Mouse (Mus musculus) thymus, adult 2 months (tissue): ENCODE data around the gene Mlx. TPM values are rescaled to one million over a fixed set of nuclear protein-coding genes. Genes with fewer than 3 reads are reported as not detected.

Experiments used
- DNase-seq: peaks from one replicate; pipeline ENCODE4 v3.0.0; 2021
- H3K27ac ChIP-seq: fragments of 200-500 bp; 2 replicates; pipeline ENCODE4 v1.5.1; 2012; ENCODE audit warnings: low read length, control low read depth; ENCODE audit not compliant: control insufficient read depth, insufficient read depth
- H3K27me3 ChIP-seq: fragments of 200-500 bp; 2 replicates; pipeline ENCODE4 v1.6.1; 2012; ENCODE audit warnings: mild to moderate bottlenecking, low read length, moderate library complexity, mixed read lengths; ENCODE audit not compliant: control insufficient read depth, insufficient read depth
- H3K36me3 ChIP-seq: fragments of 200-500 bp; 2 replicates; pipeline ENCODE4 v1.6.1; 2012; ENCODE audit warnings: mild to moderate bottlenecking, low read length, moderate library complexity; ENCODE audit not compliant: control insufficient read depth, insufficient read depth
- H3K4me1 ChIP-seq: fragments of 200-500 bp; replicated peaks from 2 replicates; pipeline ENCODE4 v1.6.1; 2012; ENCODE audit warnings: low read length; ENCODE audit not compliant: control insufficient read depth, insufficient read depth
- H3K4me3 ChIP-seq: fragments of 200-500 bp; 2 replicates; pipeline ENCODE4 v1.5.1; 2012; ENCODE audit warnings: mild to moderate bottlenecking, low read length, control low read depth, moderate library complexity; ENCODE audit not compliant: control insufficient read depth, insufficient read depth
- CTCF ChIP-seq: fragments of 200-500 bp; IDR thresholded peaks from 2 replicates; pipeline ENCODE4 v1.5.1; 2012; ENCODE audit warnings: mild to moderate bottlenecking, control low read depth, low read length, moderate library complexity, borderline replicate concordance; ENCODE audit not compliant: control insufficient read depth, poor library complexity, insufficient read depth; ENCODE audit errors: extremely low read depth
- POLR2A ChIP-seq: fragments of 200-500 bp; IDR thresholded peaks from 2 replicates; pipeline ENCODE4 v1.6.1; 2012; ENCODE audit warnings: mild to moderate bottlenecking, low read length, control low read depth, moderate library complexity; ENCODE audit not compliant: control insufficient read depth, poor library complexity, insufficient read depth; ENCODE audit errors: extremely low read depth
- WGBS: fragments of 180-500 bp; shearing (Covaris S2); methylation state at CpG from one replicate; pipeline ENCODE4 v1.1.7; 2018; 5-methylcytosine and 5-hydroxymethylcytosine counted together
- polyA plus RNA-seq: library from polyadenylated mRNA; depleted of rRNA; stranded (reverse); fragments of >200 nt; gene quantifications from 2 replicates; pipeline ENCODE4 v1.2.3, GENCODE M21; 2012

Gene Mlx
- polyA plus RNA-seq, 1 experiment, result 110 TPM

DNA sequence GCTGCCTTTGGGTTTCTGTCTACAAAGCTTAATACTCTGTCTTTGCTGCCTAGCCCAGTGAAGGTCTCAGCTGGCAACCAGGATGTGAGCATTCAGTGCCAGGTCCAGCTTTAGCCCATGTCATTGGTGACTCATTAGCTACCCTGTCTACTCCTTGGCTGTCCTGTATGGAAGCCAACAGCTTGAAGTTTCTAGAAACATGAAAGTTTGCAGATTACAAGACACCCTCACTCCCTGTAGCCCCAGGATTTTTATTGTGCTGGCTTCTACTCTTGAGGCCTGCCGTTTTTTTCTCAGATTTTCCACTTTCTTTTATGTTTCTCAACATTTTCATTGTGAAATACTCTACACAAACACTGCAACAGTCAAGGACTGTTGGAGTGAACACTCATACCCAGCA is 2.9 kb downstream of the Mlx start:
- WGBS, result 91% methylated on average over 1 of the region's 1 CpGs
- Histone ChIP-seq H3K27ac (no peak overlapping the region), H3K27me3 (no peaks in the 10 kb centered on the region), H3K36me3 (peaks cover 40% of the 10 kb centered on the region), H3K4me3 (no peak overlapping the region), H3K4me1 (peaks cover 23% of the 10 kb centered on the region)
- DNase-seq, result no peak
- TF ChIP-seq CTCF, result no peak
- no peak for TF ChIP-seq POLR2A

DNA sequence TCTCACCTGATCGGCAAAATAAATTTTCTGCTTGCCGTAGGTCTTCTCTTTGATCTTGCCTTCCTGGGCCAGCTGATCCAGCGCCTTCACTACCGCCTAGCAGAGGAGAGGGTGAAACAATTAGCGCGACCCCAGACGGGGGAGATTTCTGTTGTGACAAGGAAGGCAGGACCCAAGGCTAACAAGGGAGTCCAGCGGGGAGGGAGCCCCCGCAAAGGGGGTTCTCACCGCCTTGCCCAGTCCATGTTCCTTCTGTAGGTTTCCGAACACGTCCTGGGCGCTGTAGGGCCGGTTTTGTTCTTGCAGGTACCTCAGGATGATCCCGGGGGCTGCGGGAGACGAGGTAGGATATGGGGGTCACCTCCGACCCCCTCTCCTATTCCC is 7.8 kb downstream of the Mlx start:
- WGBS, result under 1% methylated on average over 18 of the region's 18 CpGs
- DNase-seq, result no peak

DNA sequence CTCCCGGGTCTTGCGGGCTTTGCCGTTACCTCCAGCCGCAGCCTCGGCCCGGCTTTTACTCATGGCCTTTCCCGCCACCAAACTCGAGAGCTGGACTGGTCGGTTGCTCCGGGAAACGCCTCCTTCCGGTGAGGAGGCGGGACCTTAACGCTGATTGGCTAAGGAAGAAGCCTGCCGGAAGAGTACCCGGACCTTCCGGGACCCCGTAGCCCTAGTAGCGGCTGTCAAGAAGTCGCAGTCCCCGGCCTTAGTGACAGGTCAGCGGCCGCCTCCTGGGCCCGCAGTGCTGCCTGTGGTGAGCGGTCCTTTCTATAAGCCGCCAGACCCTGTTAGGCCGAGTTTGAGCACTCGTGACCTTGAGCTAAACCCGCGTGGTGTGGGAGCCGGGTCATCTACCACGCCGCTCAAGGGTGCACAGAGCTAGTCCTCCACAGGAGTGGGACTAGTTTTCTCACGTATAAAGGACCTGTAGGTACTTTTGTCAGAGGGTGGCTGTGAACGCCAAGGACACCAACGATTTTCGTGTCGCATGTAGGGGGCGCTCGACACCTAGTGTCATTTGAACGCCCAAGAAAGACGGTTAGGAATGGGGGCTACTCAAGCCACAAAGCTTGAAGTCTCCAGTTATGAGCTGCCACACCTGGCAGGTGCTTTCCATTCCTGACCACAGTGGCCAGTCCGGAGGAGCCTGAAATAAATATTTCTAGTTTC is 8.4 kb downstream of the Mlx start, which contains the start of gene Psmc3ip:
Gene Psmc3ip, minus strand, starts transcription at position 123 of the 711 bp plus-strand sequence.
- Histone ChIP-seq H3K4me3 (peak within 1 kb of the TSS; percentile 85), H3K27me3 (no peaks in the 10 kb centered on the region), H3K36me3 (peaks cover 57% of the 10 kb centered on the region), H3K4me1 (peaks cover 8% of the 10 kb centered on the region; the same call in 1 of the 2 replicates), H3K27ac (peak within 1 kb of the TSS; percentile 81)
- TF ChIP-seq POLR2A, result peak; percentile 78
- peak; percentile 83; the same call in 1 of the 2 replicates for TF ChIP-seq CTCF
- peak; percentile 94 for DNase-seq
- under 1% methylated on average over 43 of the region's 43 CpGs for WGBS

More for the DNA sequence above, 7.8 kb downstream of the Mlx start:
- no peak for TF ChIP-seq CTCF
- no peak for TF ChIP-seq POLR2A
- Histone ChIP-seq H3K4me3 (peak overlapping the region; percentile 85), H3K4me1 (peaks cover 8% of the 10 kb centered on the region; the same call in 1 of the 2 replicates), H3K27me3 (no peaks in the 10 kb centered on the region), H3K27ac (no peak overlapping the region), H3K36me3 (peaks cover 57% of the 10 kb centered on the region)

DNA sequence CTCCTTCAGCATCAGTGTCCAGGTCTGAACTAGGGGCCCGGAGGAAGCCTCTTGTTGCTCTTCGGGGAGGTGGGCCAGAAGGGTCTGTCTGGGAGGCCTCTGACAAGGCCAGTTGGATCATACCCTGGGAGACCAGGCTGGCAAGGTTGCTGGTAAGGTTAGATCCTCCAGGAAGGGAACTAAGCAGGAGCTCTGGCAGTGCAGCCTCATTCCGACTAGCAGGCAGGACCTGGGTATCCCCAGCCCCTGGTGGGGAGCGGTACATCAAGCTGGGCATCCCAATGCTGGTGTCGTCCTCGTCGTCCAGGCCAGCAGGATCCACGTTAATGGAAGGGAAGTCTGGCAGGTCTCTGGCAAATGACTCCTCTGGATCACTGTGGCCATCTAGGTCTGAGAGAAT is 11.2 kb downstream of the Mlx start:
- peaks cover 8% of the 10 kb centered on the region; the same call in 1 of the 2 replicates for H3K4me1 ChIP-seq
- H3K36me3 ChIP-seq, result peaks cover 58% of the 10 kb centered on the region
- 97% methylated on average over 8 of the region's 8 CpGs for WGBS
- no peak for DNase-seq
- no peak overlapping the region for H3K4me3 ChIP-seq
- TF ChIP-seq CTCF, result no peak
- TF ChIP-seq POLR2A, result no peak
- H3K27ac ChIP-seq, result no peak overlapping the region
- no peaks in the 10 kb centered on the region for H3K27me3 ChIP-seq

DNA sequence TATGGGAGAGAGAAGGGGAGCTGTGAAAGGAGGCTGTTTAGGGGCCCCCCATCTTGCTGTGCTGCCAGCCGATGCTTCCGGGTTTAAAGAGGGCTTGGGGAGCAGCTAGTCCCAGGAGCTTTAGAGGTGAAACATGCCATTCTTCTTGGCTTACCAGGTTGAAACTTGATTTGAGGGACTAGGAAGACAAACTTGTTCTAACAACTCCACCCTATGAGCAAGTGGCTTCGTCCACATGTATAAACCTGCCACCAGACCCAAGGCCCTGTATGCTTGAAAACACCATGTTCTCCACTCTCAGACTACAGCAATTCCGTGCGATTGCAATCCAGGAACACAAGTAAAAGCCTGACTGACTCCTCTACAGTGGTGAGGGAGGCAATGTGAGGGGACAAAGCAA is 15.9 kb downstream of the Mlx start:
- TF ChIP-seq POLR2A, result no peak
- no peak for TF ChIP-seq CTCF
- H3K4me3 ChIP-seq, result no peak overlapping the region
- no peaks in the 10 kb centered on the region for H3K27me3 ChIP-seq
- 94% methylated on average over 5 of the region's 5 CpGs for WGBS
- no peak overlapping the region for H3K27ac ChIP-seq
- no peak for DNase-seq
- H3K4me1 ChIP-seq, result no peaks in the 10 kb centered on the region
- H3K36me3 ChIP-seq, result peaks cover 78% of the 10 kb centered on the region

DNA sequence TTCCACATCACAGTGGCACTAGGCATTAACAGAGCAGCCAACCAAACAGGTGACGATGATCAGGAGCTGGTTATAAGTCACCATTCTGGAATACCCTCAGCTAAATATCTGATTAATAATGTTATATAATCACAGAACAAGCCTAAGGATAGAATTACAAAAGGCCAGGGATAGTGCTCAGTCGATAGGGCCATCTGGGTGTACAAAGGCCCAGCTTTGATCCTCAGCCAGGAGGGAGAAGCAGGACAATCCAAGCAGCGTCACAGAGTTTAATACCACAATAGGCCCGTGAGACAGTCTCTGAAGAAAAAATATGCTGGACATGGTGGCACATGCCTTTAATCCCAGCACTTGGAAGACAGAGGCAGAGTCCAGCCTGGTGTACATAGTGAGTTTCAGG is 22.3 kb downstream of the Mlx start:
- 93% methylated on average over 4 of the region's 4 CpGs for WGBS
- Histone ChIP-seq H3K4me1 (peaks cover 3% of the 10 kb centered on the region; the same call in 1 of the 2 replicates), H3K27me3 (no peaks in the 10 kb centered on the region), H3K27ac (no peak overlapping the region), H3K36me3 (peaks cover 23% of the 10 kb centered on the region), H3K4me3 (no peak overlapping the region)
- no peak for TF ChIP-seq CTCF
- no peak for TF ChIP-seq POLR2A
- DNase-seq, result no peak
